Mouse (Mus musculus): ENCODE measurements around the gene Usp37. TPM values are rescaled to one million over a fixed set of nuclear protein-coding genes. Genes with fewer than 3 reads are reported as not detected.

Gene Usp37
- polyA plus RNA-seq, 1 experiment from 2014 or later: 38.0 TPM

- no peak for ATAC-seq (ENCODE audit: insufficient number of reproducible peaks, insufficient read depth, low FRiP score, low TSS enrichment, low read depth)
- 55% methylated on average over 15 of the region's 15 CpGs for WGBS
Observed at GRCm38 (mm10) chr1:74387386-74387988, 156.6 kb downstream of the Usp37 start.

GRCm38 (mm10) chr1:74386714-74387385 lies 157.2 kb downstream of the Usp37 start:
- peak; percentile 87 for ATAC-seq (ENCODE audit: insufficient number of reproducible peaks, insufficient read depth, low FRiP score, low TSS enrichment, low read depth)
- WGBS: under 1% methylated on average over 26 of the region's 26 CpGs
- no peaks in the 10 kb centered on the region for H3K36me3 ChIP-seq
- no peaks in the 10 kb centered on the region for H3K27me3 ChIP-seq
- no peaks in the 10 kb centered on the region for H3K9me3 ChIP-seq
- peak overlapping the region; percentile 72 for H3K4me2 ChIP-seq
- peak overlapping the region; percentile 57 for H3K4me3 ChIP-seq
- peak overlapping the region; percentile 98 for H3K27ac ChIP-seq
- H3K9ac ChIP-seq: peak overlapping the region; percentile 78
- peaks cover 38% of the 10 kb centered on the region for H3K4me1 ChIP-seq

More at GRCm38 (mm10) chr1:74387386-74387988, 156.6 kb downstream of the Usp37 start:
- Histone ChIP-seq H3K27ac (peak overlapping the region; percentile 98), H3K9me3 (no peaks in the 10 kb centered on the region), H3K4me3 (peak overlapping the region; percentile 57), H3K27me3 (no peaks in the 10 kb centered on the region), H3K36me3 (no peaks in the 10 kb centered on the region), H3K4me1 (peaks cover 39% of the 10 kb centered on the region), H3K9ac (peak overlapping the region; percentile 78; the same call in 1 of the 2 replicates), H3K4me2 (peak overlapping the region; percentile 72)

GRCm38 (mm10) chr1:74386363-74386713 lies 157.7 kb downstream of the Usp37 start:
- WGBS: 45% methylated on average over 7 of the region's 10 CpGs
- H3K27ac ChIP-seq: peak overlapping the region; percentile 98
- H3K4me2 ChIP-seq: peak overlapping the region; percentile 72
- H3K4me1 ChIP-seq: peaks cover 38% of the 10 kb centered on the region
- H3K36me3 ChIP-seq: no peaks in the 10 kb centered on the region
- peak overlapping the region; percentile 57 for H3K4me3 ChIP-seq
- ATAC-seq (ENCODE audit: insufficient number of reproducible peaks, insufficient read depth, low FRiP score, low TSS enrichment, low read depth): no peak
- H3K27me3 ChIP-seq: no peaks in the 10 kb centered on the region
- H3K9me3 ChIP-seq: no peaks in the 10 kb centered on the region
- H3K9ac ChIP-seq: peak overlapping the region; percentile 78

- WGBS: 86% methylated on average over 8 of the region's 8 CpGs
- no peak for ATAC-seq (ENCODE audit: insufficient number of reproducible peaks, insufficient read depth, low FRiP score, low TSS enrichment, low read depth)
- H3K9ac ChIP-seq: no peak overlapping the region
- H3K36me3 ChIP-seq: no peaks in the 10 kb centered on the region
- no peak overlapping the region for H3K27ac ChIP-seq
- H3K9me3 ChIP-seq: no peaks in the 10 kb centered on the region
- H3K4me1 ChIP-seq: peaks cover 32% of the 10 kb centered on the region
- H3K4me2 ChIP-seq: no peak overlapping the region
- H3K4me3 ChIP-seq: no peak overlapping the region
- H3K27me3 ChIP-seq: no peaks in the 10 kb centered on the region
Observed at GRCm38 (mm10) chr1:74385531-74385930, 158.6 kb downstream of the Usp37 start.

MicroRNA genes within 50 kb of the gene (microRNA counts, 519-probe panel; counts per million panel counts)
- microRNA mmu-miR-26b: 3,692 counts per million, percentile 82 among the panel's probes with 10 or more counts

Small RNA genes within 50 kb of the gene (microRNA-seq; reads per million reads assigned to microRNA genes)
- gene Gm25035: not detected
- gene Mir26b: 33,064 reads per million, percentile 98 among the genes with 10 or more reads in this experiment

Other genes starting within 250 kb of the Usp37 start
- gene Tmbim1, start 238.7 kb downstream of the Usp37 start, polyA plus RNA-seq (2015; fragmentation: Nextera tagmentation; extraction: Ambion mirVana): 28.4 and 29.4 TPM in 2 replicates
- gene Catip, start 182.2 kb downstream of the Usp37 start, polyA plus RNA-seq (2015; fragmentation: Nextera tagmentation; extraction: Ambion mirVana): 0.63 and 0.77 TPM in 2 replicates
- 1.8 and 2.8 TPM in 2 replicates for gene Slc11a1, start 169.1 kb downstream of the Usp37 start, polyA plus RNA-seq (2015; fragmentation: Nextera tagmentation; extraction: Ambion mirVana)
- gene Ctdsp1, start 152.8 kb downstream of the Usp37 start, polyA plus RNA-seq (2015; fragmentation: Nextera tagmentation; extraction: Ambion mirVana): 91.0 and 92.3 TPM in 2 replicates
- gene Vil1, start 134.9 kb downstream of the Usp37 start, polyA plus RNA-seq (2015; fragmentation: Nextera tagmentation; extraction: Ambion mirVana): 0.20 and 2.0 TPM in 2 replicates
- 68.5 and 70.8 TPM in 2 replicates for gene Cnot9, start 38.2 kb downstream of the Usp37 start, polyA plus RNA-seq (2015; fragmentation: Nextera tagmentation; extraction: Ambion mirVana)
- 0.95 and 1.4 TPM in 2 replicates for gene Plcd4, start 1.4 kb downstream of the Usp37 start, polyA plus RNA-seq (2015; fragmentation: Nextera tagmentation; extraction: Ambion mirVana)
- gene Zfp142, start 44.0 kb upstream of the Usp37 start, polyA plus RNA-seq (2015; fragmentation: Nextera tagmentation; extraction: Ambion mirVana): 9.3 and 9.4 TPM in 2 replicates
- 18.0 and 18.9 TPM in 2 replicates for gene Bcs1l, start 44.0 kb upstream of the Usp37 start, polyA plus RNA-seq (2015; fragmentation: Nextera tagmentation; extraction: Ambion mirVana)
- 39.5 and 41.8 TPM in 2 replicates for gene Rnf25, start 57.1 kb upstream of the Usp37 start, polyA plus RNA-seq (2015; fragmentation: Nextera tagmentation; extraction: Ambion mirVana)
- gene Stk36, start 57.2 kb upstream of the Usp37 start, polyA plus RNA-seq (2015; fragmentation: Nextera tagmentation; extraction: Ambion mirVana): 9.4 and 10.0 TPM in 2 replicates
- gene Ttll4, start 117.5 kb upstream of the Usp37 start, polyA plus RNA-seq (2015; fragmentation: Nextera tagmentation; extraction: Ambion mirVana): 12.9 and 17.6 TPM in 2 replicates
- 15.3 and 19.0 TPM in 2 replicates for gene Cyp27a1, start 169.3 kb upstream of the Usp37 start, polyA plus RNA-seq (2015; fragmentation: Nextera tagmentation; extraction: Ambion mirVana)
- gene Prkag3, start 204.9 kb upstream of the Usp37 start, polyA plus RNA-seq (2015; fragmentation: Nextera tagmentation; extraction: Ambion mirVana): 0.25 and 0.35 TPM in 2 replicates
- 49.1 and 55.5 TPM in 2 replicates for gene Wnt6, start 227.6 kb upstream of the Usp37 start, polyA plus RNA-seq (2015; fragmentation: Nextera tagmentation; extraction: Ambion mirVana)
- gene Wnt10a, start 247.2 kb upstream of the Usp37 start, polyA plus RNA-seq (2015; fragmentation: Nextera tagmentation; extraction: Ambion mirVana): 5.4 and 6.9 TPM in 2 replicates